Mouse (Mus musculus) erythroblast, embryonic 14.5 days (primary cell): ENCODE measurements around the gene Tubgcp5.

Experiments
- GATA1 ChIP-seq: IDR thresholded peaks from 2 replicates; pipeline ENCODE4 v1.6.1; 2012; ENCODE audit warnings: low read length, inconsistent platforms, mixed read lengths
- TAL1 ChIP-seq: IDR thresholded peaks from 3 replicates; pipeline ENCODE4 v1.6.1; 2012; ENCODE audit warnings: low read length, inconsistent platforms, mixed read lengths

- no peak for TF ChIP-seq GATA1
- no peak for TF ChIP-seq TAL1
Observed at GRCm38 (mm10) chr7:55858836-55859517, 65.0 kb downstream of the Tubgcp5 start.
